Comparison of ENCODE assay signal across 8 mouse cellular contexts in genomic region chr2:181286629-181287337, GRCm38 (mm10). TPM values are rescaled to one million over a fixed set of nuclear protein-coding genes. Genes with fewer than 3 reads are reported as not detected.
A peak's percentile ranks its signal among the peaks of the same experiment; 100 is the strongest.
DNase-seq lines count a peak whose midpoint lies in the region; ATAC-seq and TF ChIP-seq lines count a peak whose summit lies in the region.

No protein-coding gene starts in this region.

- peak overlapping the region; percentile 68 for H3K4me3 ChIP-seq in kidney, embryonic 15.5 days (replicated peaks)
- peak overlapping the region; percentile 92 for H3K4me3 ChIP-seq in bone marrow, adult 2 months (replicated peaks; ENCODE audit: control insufficient read depth, low read depth, low read length)
- H3K4me3 ChIP-seq in hindbrain, embryonic 13.5 days, result peak overlapping the region; percentile 66
- H3K4me3 ChIP-seq in midbrain, embryonic 16.5 days (ENCODE audit: low read depth, low read length), result peak overlapping the region; percentile 44

- no peaks in the 10 kb centered on the region for H3K27me3 ChIP-seq in kidney, embryonic 15.5 days
- H3K27me3 ChIP-seq in hindbrain, embryonic 13.5 days, result no peaks in the 10 kb centered on the region
- no peaks in the 10 kb centered on the region for H3K27me3 ChIP-seq in midbrain, embryonic 16.5 days (ENCODE audit: control insufficient read depth, insufficient read depth, low read depth, low read length)

- H3K9me3 ChIP-seq in kidney, embryonic 15.5 days (replicated peaks), result no peaks in the 10 kb centered on the region
- H3K9me3 ChIP-seq in hindbrain, embryonic 13.5 days, result no peaks in the 10 kb centered on the region
- no peaks in the 10 kb centered on the region for H3K9me3 ChIP-seq in midbrain, embryonic 16.5 days (replicated peaks; ENCODE audit: control insufficient read depth, low read length, poor library complexity, severe bottlenecking)

- WGBS in kidney, embryonic 15.5 days, result 54% methylated on average over 6 of the region's 6 CpGs
- WGBS in bone marrow, adult 2 months, result 39% methylated on average over 6 of the region's 6 CpGs
- 62% methylated on average over 6 of the region's 6 CpGs for WGBS in hindbrain, embryonic 13.5 days
- WGBS in midbrain, embryonic 16.5 days, result 59% methylated on average over 6 of the region's 6 CpGs

- no peak for DNase-seq in kidney, postnatal 25 days
- no peak for DNase-seq in adrenal gland, postnatal 14 days
- no peak for DNase-seq in layer of hippocampus, adult 8-10 months (ENCODE audit: low spot score in 2 of 2)
- DNase-seq in thymus, postnatal 10 days (ENCODE audit: low spot score in 2 of 2), result no peak

- H3K4me2 ChIP-seq in kidney, embryonic 15.5 days, result peak overlapping the region; percentile 70
- H3K4me2 ChIP-seq in hindbrain, embryonic 13.5 days, result peak overlapping the region; percentile 63
- peak overlapping the region; percentile 65 for H3K4me2 ChIP-seq in midbrain, embryonic 16.5 days (ENCODE audit: low read length)

- TF ChIP-seq POLR2A in bone marrow, adult 2 months (IDR thresholded peaks at IDR 0.05; ENCODE audit: borderline replicate concordance, control insufficient read depth, low read depth, low read length), result no peak

- no peak for TF ChIP-seq CTCF in bone marrow, adult 2 months (IDR thresholded peaks at IDR 0.05; ENCODE audit: control insufficient read depth, insufficient read depth, low read length)

- H3K27ac ChIP-seq in kidney, embryonic 15.5 days, result peak overlapping the region; percentile 96
- peak overlapping the region; percentile 98 for H3K27ac ChIP-seq in bone marrow, adult 2 months (ENCODE audit: control insufficient read depth, insufficient read depth, low read depth, low read length, poor library complexity)
- peak overlapping the region; percentile 98 for H3K27ac ChIP-seq in hindbrain, embryonic 13.5 days
- H3K27ac ChIP-seq in midbrain, embryonic 16.5 days (ENCODE audit: low read length), result peak overlapping the region; percentile 89

- peaks cover 34% of the 10 kb centered on the region for H3K36me3 ChIP-seq in kidney, embryonic 15.5 days
- peaks cover 20% of the 10 kb centered on the region for H3K36me3 ChIP-seq in hindbrain, embryonic 13.5 days
- no peaks in the 10 kb centered on the region; the same call in 1 of the 2 replicates for H3K36me3 ChIP-seq in midbrain, embryonic 16.5 days (ENCODE audit: control insufficient read depth, insufficient read depth, low read length)

- peaks cover 18% of the 10 kb centered on the region for H3K4me1 ChIP-seq in kidney, embryonic 15.5 days
- peaks cover 7% of the 10 kb centered on the region; the same call in 1 of the 2 replicates for H3K4me1 ChIP-seq in bone marrow, adult 2 months (ENCODE audit: control insufficient read depth, insufficient read depth, low read length)
- peaks cover 22% of the 10 kb centered on the region for H3K4me1 ChIP-seq in hindbrain, embryonic 13.5 days (replicated peaks)
- H3K4me1 ChIP-seq in midbrain, embryonic 16.5 days (ENCODE audit: control insufficient read depth, insufficient read depth, low read length), result peaks cover 22% of the 10 kb centered on the region

- ATAC-seq in kidney, embryonic 15.5 days (replicated peaks; ENCODE audit: low FRiP score), result no peak
- ATAC-seq in hindbrain, embryonic 13.5 days (ENCODE audit: low FRiP score), result no peak
- ATAC-seq in midbrain, embryonic 16.5 days, result no peak

- peak overlapping the region; percentile 81 for H3K9ac ChIP-seq in kidney, embryonic 15.5 days
- H3K9ac ChIP-seq in hindbrain, embryonic 13.5 days, result peak overlapping the region; percentile 89
- H3K9ac ChIP-seq in midbrain, embryonic 16.5 days (ENCODE audit: low read depth, low read length), result peak overlapping the region; percentile 74

RNA-seq across cellular contexts. Expression of gene Gmeb2, which starts 1.1 kb away (rescaled TPM):
- polyA plus RNA-seq in kidney, embryonic 15.5 days (2015; fragmentation: Nextera tagmentation; extraction: Ambion mirVana), result 15.3 and 15.8 TPM in 2 replicates
- polyA plus RNA-seq in bone marrow, adult 2 months (2011; ENCODE audit: insufficient read depth, insufficient read length, low replicate concordance, missing spikeins), result 18.5 and 28.7 TPM in 2 replicates
- 17.2 and 17.8 TPM in 2 replicates for polyA plus RNA-seq in hindbrain, embryonic 13.5 days (2015; fragmentation: Nextera tagmentation; extraction: Ambion mirVana)
- 16.3 and 17.6 TPM in 2 replicates for polyA plus RNA-seq in midbrain, embryonic 16.5 days (2015; fragmentation: Nextera tagmentation; extraction: Ambion mirVana)
- 16.4 and 17.9 TPM in 2 replicates for total RNA-seq in adrenal gland, postnatal 14 days (2021)
- total RNA-seq in layer of hippocampus, adult 8-10 months (2022), result 10 to 100 TPM; 17.1 to 22.9 (median 20.9) TPM

RNA-seq across cellular contexts. Expression of gene Stmn3, which starts 27.5 kb away (rescaled TPM):
- polyA plus RNA-seq in kidney, embryonic 15.5 days (2015; fragmentation: Nextera tagmentation; extraction: Ambion mirVana), result 5.1 and 17.3 TPM in 2 replicates
- 2.7 TPM in 1 of 2 replicates, not detected in the other for polyA plus RNA-seq in bone marrow, adult 2 months (2011; ENCODE audit: insufficient read depth, insufficient read length, low replicate concordance, missing spikeins)
- polyA plus RNA-seq in hindbrain, embryonic 13.5 days (2015; fragmentation: Nextera tagmentation; extraction: Ambion mirVana), result 1,135 and 1,161 TPM in 2 replicates
- polyA plus RNA-seq in midbrain, embryonic 16.5 days (2015; fragmentation: Nextera tagmentation; extraction: Ambion mirVana), result 1,527 and 1,727 TPM in 2 replicates
- total RNA-seq in adrenal gland, postnatal 14 days (2021), result 10.6 and 19.4 TPM in 2 replicates
- 100 to 1,000 TPM; 530 to 604 (median 573) TPM for total RNA-seq in layer of hippocampus, adult 8-10 months (2022)

RNA-seq across cellular contexts. Expression of gene Rtel1, which starts 32.8 kb away (rescaled TPM):
- polyA plus RNA-seq in kidney, embryonic 15.5 days (2015; fragmentation: Nextera tagmentation; extraction: Ambion mirVana), result 41.8 and 44.7 TPM in 2 replicates
- 44.7 and 86.6 TPM in 2 replicates for polyA plus RNA-seq in bone marrow, adult 2 months (2011; ENCODE audit: insufficient read depth, insufficient read length, low replicate concordance, missing spikeins)
- polyA plus RNA-seq in hindbrain, embryonic 13.5 days (2015; fragmentation: Nextera tagmentation; extraction: Ambion mirVana), result 34.6 and 35.1 TPM in 2 replicates
- 38.8 and 48.8 TPM in 2 replicates for polyA plus RNA-seq in midbrain, embryonic 16.5 days (2015; fragmentation: Nextera tagmentation; extraction: Ambion mirVana)
- 37.6 and 38.6 TPM in 2 replicates for total RNA-seq in adrenal gland, postnatal 14 days (2021)
- total RNA-seq in layer of hippocampus, adult 8-10 months (2022), result 10 to 100 TPM; 26.1 to 41.3 (median 37.1) TPM

RNA-seq across cellular contexts. Expression of gene Helz2, which starts 45.0 kb away (rescaled TPM):
- polyA plus RNA-seq in kidney, embryonic 15.5 days (2015; fragmentation: Nextera tagmentation; extraction: Ambion mirVana), result 1.3 and 1.6 TPM in 2 replicates
- polyA plus RNA-seq in bone marrow, adult 2 months (2011; ENCODE audit: insufficient read depth, insufficient read length, low replicate concordance, missing spikeins), result 11.2 and 29.3 TPM in 2 replicates
- 0.38 and 0.48 TPM in 2 replicates for polyA plus RNA-seq in hindbrain, embryonic 13.5 days (2015; fragmentation: Nextera tagmentation; extraction: Ambion mirVana)
- polyA plus RNA-seq in midbrain, embryonic 16.5 days (2015; fragmentation: Nextera tagmentation; extraction: Ambion mirVana), result 0.32 and 0.44 TPM in 2 replicates
- total RNA-seq in adrenal gland, postnatal 14 days (2021), result 19.2 and 23.9 TPM in 2 replicates
- total RNA-seq in layer of hippocampus, adult 8-10 months (2022), result 1 to 10 TPM; 2.6 to 3.6 (median 2.9) TPM

Comparison
In these comparisons a context has a peak if more than half of its experiments do, and no peak if none do; other contexts are left out.
1. RNA of gene Stmn3, which starts 27.5 kb away (polyA plus RNA-seq): 1,527 to 1,727 TPM in midbrain, embryonic 16.5 days and 1,135 to 1,161 TPM in hindbrain, embryonic 13.5 days; 5.1 to 17.3 TPM in kidney, embryonic 15.5 days and 2.7 TPM in bone marrow, adult 2 months; every median in the first group is over 10 times any median in the second.
2. Peak in every context shown above with its lines, with median percentiles within 50 percentile points of each other: H3K27ac ChIP-seq, H3K4me2 ChIP-seq, H3K4me3 ChIP-seq and H3K9ac ChIP-seq.